Mouse (Mus musculus) midbrain, embryonic 12.5 days (tissue): Measurements from ENCODE around the gene Cplx1. TPM values are rescaled to one million over a fixed set of nuclear protein-coding genes. Genes with fewer than 3 reads are reported as not detected.
"Not testable (repeated sequence)": the region's sequence is repeated elsewhere in the genome, so short reads cannot be mapped to it uniquely, and the experiment has no call there.

Experiments
- ATAC-seq: fragments of 200-750 bp; cut with Nextera tagmentation; 2 replicates; pipeline ENCODE4 v1.8.0; 2017; ENCODE audit warnings: low read depth, moderate TSS enrichment, moderate library complexity; ENCODE audit not compliant: low FRiP score
- H3K27ac ChIP-seq: fragments of 300-500 bp; sonication (generic); replicated peaks from 2 replicates; pipeline ENCODE4 v1.5.1; 2016; ENCODE audit warnings: mild to moderate bottlenecking
- H3K27me3 ChIP-seq: fragments of 300-500 bp; sonication (generic); 2 replicates; pipeline ENCODE4 v1.6.1; 2016; ENCODE audit warnings: mild to moderate bottlenecking
- H3K36me3 ChIP-seq: fragments of 300-500 bp; sonication (generic); 2 replicates; pipeline ENCODE4 v1.6.1; 2016
- H3K4me1 ChIP-seq: fragments of 300-500 bp; sonication (generic); 2 replicates; pipeline ENCODE4 v1.6.1; 2016
- H3K4me2 ChIP-seq: fragments of 300-500 bp; sonication (generic); replicated peaks from 2 replicates; pipeline ENCODE4 v1.6.1; 2016; ENCODE audit warnings: mild to moderate bottlenecking, moderate library complexity
- H3K4me3 ChIP-seq: fragments of 300-500 bp; sonication (generic); 2 replicates; pipeline ENCODE4 v1.5.1; 2016; ENCODE audit warnings: mild to moderate bottlenecking
- H3K9ac ChIP-seq: fragments of 300-500 bp; sonication (generic); replicated peaks from 2 replicates; pipeline ENCODE4 v1.6.1; 2016; ENCODE audit warnings: mild to moderate bottlenecking, moderate library complexity
- H3K9me3 ChIP-seq: fragments of 300-500 bp; sonication (generic); 2 replicates; pipeline ENCODE4 v1.6.1; 2016; ENCODE audit warnings: mild to moderate bottlenecking
- WGBS: fragments of 180-500 bp; shearing (Covaris S2); methylation state at CpG from one replicate; pipeline ENCODE4 v1.1.7; 2016; 5-methylcytosine and 5-hydroxymethylcytosine counted together
- polyA plus RNA-seq: library from polyadenylated mRNA; unstranded; fragments of >200 nt; fragmentation: Nextera tagmentation; extraction: Ambion mirVana; gene quantifications from 2 replicates; pipeline ENCODE4 v1.2.1, GENCODE M21; 2016

Cplx1 gene
- polyA plus RNA-seq, 1 experiment from 2014 or later, result 11.2 TPM

DNA sequence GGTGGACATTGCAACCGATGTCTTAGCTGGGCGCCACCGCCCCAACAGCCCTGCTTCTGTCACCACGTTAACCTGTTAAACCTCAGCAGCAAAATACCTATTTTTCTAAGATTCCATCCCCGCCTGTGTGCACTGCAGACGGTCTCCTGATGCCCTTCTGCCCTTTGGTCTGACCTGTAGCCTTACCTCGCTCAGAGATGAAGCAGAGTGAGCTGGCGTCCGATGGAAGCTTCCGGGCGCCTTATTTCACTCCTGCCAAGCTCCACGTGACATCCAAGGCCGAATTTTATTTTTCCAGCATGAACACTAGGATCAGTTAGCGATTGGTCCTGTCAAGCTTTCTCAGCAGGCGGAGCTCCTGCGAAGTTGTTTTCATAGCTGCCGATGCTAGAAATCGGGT is 47.5 kb downstream of the Cplx1 start:
- H3K27me3 ChIP-seq, result no peaks in the 10 kb centered on the region
- no peaks in the 10 kb centered on the region for H3K4me1 ChIP-seq
- H3K36me3 ChIP-seq, result peaks cover 85% of the 10 kb centered on the region
- ATAC-seq, result no peak
- H3K27ac ChIP-seq, result no peak overlapping the region
- H3K9me3 ChIP-seq, result no peaks in the 10 kb centered on the region
- H3K4me3 ChIP-seq, result no peak overlapping the region
- no peak overlapping the region for H3K9ac ChIP-seq
- H3K4me2 ChIP-seq, result no peak overlapping the region
- 95% methylated on average over 18 of the region's 18 CpGs for WGBS

DNA sequence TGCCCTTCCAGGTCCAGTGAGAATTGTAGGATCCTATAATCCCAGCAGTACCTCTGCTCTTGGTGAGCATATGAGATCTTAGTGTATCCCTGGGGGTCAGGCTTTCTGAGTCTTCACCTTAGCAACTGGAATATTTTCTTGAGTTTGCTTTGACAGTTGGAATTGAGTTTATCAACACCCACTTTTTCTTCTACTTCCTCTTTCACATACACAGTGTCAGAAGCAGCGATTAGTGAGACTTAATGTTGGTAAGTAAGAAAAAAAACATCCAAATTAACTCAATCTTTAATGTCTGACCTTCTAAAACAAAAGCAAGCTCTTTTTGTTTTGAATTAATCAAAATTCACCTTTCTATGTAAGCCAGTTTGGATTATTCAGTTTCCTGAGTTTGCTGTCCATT is 48.3 kb downstream of the Cplx1 start:
- no peak overlapping the region for H3K9ac ChIP-seq
- H3K4me2 ChIP-seq, result no peak overlapping the region
- no peak overlapping the region for H3K4me3 ChIP-seq
- no peak overlapping the region for H3K27ac ChIP-seq
- peaks cover 90% of the 10 kb centered on the region for H3K36me3 ChIP-seq
- H3K27me3 ChIP-seq, result no peaks in the 10 kb centered on the region
- no peak for ATAC-seq
- no peaks in the 10 kb centered on the region for H3K4me1 ChIP-seq
- 94% methylated on average over 1 of the region's 1 CpGs for WGBS
- no peaks in the 10 kb centered on the region for H3K9me3 ChIP-seq

DNA sequence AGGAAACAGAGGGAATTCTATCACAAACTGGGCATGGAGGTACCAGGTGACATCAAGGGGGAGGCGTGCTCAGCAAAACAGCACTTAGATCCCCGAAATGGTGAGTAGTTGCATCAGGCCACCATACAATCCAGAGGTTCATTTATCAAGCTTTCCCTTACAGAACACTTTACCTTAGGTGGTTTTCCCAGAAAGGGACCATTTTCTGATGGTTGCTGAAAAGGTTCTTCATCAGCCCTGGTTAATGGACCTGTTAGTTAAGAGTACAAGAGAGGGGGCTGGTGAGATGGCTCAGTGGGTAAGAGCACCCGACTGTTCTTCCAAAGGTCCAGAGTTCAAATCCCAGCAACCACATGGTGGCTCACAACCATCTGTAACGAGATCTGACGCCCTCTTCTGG is 63.7 kb downstream of the Cplx1 start:
- not testable (repeated sequence) for H3K9me3 ChIP-seq, H3K27me3 ChIP-seq, H3K27ac ChIP-seq, H3K4me3 ChIP-seq, ATAC-seq, H3K4me2 ChIP-seq, H3K4me1 ChIP-seq, H3K9ac ChIP-seq
- WGBS, result 93% methylated on average over 5 of the region's 5 CpGs
- H3K36me3 ChIP-seq, result peaks cover 58% of the 10 kb centered on the region

DNA sequence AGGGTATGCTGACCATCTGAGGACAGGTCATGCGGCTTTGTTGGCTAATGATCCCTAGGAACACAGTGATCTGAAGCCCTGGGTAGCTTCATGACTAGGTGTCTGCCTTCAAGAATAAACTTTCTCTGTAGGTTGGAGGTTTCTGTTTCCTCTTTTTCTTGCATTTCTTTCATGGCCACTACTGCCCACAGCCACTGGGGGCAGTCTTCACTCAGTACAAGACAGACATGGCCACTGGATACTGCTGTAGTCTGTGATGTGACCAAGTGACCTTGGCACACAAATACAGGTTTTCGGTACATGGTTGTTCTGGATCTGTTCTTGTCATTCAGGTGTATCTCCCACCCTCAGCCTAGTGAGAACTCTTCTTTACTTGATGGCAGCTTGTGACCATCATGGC is 64.6 kb downstream of the Cplx1 start:
- 0 out of 2 replicates have a peak, but pooled peaks have one; percentile 9 for ATAC-seq
- Histone ChIP-seq H3K4me3 (no peak overlapping the region), H3K27ac (no peak overlapping the region), H3K9me3 (no peaks in the 10 kb centered on the region), H3K4me2 (no peak overlapping the region), H3K27me3 (no peaks in the 10 kb centered on the region), H3K9ac (no peak overlapping the region), H3K4me1 (no peaks in the 10 kb centered on the region), H3K36me3 (peaks cover 49% of the 10 kb centered on the region)
- 92% methylated on average over 2 of the region's 2 CpGs for WGBS

DNA sequence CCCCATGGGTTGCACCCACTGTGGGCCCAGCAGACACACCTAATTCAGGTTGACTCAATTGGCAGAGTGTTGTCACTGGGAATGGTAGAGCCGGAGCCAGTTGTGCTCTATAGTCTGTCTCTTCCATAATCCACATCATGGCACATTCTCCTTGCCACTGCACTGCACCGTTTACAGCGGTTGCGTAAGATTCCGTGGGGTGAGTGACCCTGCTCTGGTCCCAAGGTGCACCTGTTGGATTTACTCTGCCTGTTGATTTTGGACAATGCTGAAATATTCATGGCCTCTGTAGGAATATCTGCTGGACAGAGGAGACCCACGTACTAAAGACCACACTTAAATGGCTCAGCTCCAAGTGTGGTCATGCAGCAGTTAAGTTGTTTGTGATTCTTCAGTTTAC is 66.8 kb downstream of the Cplx1 start:
- H3K9ac ChIP-seq, result no peak overlapping the region
- H3K27me3 ChIP-seq, result no peaks in the 10 kb centered on the region
- H3K9me3 ChIP-seq, result no peaks in the 10 kb centered on the region
- H3K4me1 ChIP-seq, result no peaks in the 10 kb centered on the region
- H3K4me2 ChIP-seq, result no peak overlapping the region
- no peak for ATAC-seq
- peaks cover 45% of the 10 kb centered on the region for H3K36me3 ChIP-seq
- no peak overlapping the region for H3K4me3 ChIP-seq
- no peak overlapping the region for H3K27ac ChIP-seq
- WGBS, result 91% methylated on average over 6 of the region's 6 CpGs

DNA sequence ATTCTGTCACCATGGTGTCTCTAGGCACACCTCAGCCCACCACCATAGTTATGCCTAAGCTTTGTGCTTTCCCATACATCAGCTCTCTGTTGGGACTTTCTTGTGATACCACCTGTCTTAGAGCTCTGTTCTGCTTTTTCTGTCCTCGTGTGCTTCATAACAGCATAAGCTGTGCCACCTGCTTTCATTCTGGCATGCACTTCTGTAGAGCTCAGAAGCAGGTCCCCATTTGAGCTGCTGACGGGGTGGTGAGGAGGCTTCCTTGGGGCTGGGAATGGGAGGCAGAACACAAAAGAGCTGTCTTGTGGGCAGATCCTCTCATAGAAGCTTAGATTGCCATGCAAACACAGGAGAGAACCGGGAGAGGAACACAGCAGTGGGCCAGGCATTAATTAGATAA is 73.8 kb downstream of the Cplx1 start:
- Histone ChIP-seq H3K4me2 (no peak overlapping the region), H3K27ac (no peak overlapping the region), H3K4me3 (no peak overlapping the region), H3K27me3 (no peaks in the 10 kb centered on the region), H3K36me3 (peaks cover 83% of the 10 kb centered on the region), H3K4me1 (no peaks in the 10 kb centered on the region), H3K9ac (no peak overlapping the region), H3K9me3 (no peaks in the 10 kb centered on the region)
- 90% methylated on average over 3 of the region's 3 CpGs for WGBS
- ATAC-seq, result no peak

DNA sequence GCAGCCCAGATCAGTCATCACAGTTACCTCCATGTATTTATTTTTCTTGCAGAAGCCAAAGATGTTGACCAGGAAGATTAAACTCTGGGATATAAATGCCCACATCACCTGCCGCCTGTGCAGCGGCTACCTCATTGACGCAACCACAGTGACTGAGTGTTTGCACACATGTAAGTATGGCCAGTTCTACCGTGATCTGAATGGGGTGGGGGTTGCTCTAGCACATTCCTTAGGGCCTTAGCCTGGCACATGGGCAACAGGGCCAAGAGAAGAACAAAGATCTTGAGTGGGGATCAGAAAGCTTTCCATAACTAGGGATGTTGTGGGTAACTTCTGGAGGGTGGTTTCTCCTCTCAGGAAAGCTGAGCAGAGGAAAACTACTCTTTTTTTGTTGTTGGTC is 76.1 kb downstream of the Cplx1 start:
- Histone ChIP-seq H3K4me2 (no peak overlapping the region), H3K9me3 (no peaks in the 10 kb centered on the region), H3K9ac (no peak overlapping the region), H3K36me3 (peaks cover 75% of the 10 kb centered on the region), H3K4me1 (no peaks in the 10 kb centered on the region), H3K4me3 (no peak overlapping the region), H3K27me3 (no peaks in the 10 kb centered on the region), H3K27ac (no peak overlapping the region)
- ATAC-seq, result no peak
- WGBS, result 92% methylated on average over 4 of the region's 4 CpGs

DNA sequence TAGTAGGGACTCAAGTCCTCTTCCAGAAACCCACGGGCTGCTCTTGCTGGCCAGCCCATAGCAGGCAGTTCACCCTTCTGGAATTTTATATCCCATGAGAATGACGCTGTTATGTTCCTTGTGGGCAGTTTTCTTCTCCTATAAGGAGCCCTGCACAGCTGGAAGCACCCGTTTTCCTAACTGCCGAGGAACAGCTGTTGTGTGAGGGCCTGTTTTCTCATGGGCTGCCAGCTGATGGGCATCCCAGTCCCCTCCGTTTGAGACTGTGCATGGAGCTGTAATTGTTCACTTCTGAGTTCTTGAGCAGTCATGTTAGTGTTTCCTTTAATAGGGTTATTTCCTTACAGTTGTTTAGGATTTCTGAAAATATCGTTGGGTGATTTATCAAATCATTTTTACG is 80.2 kb downstream of the Cplx1 start:
- 85% methylated on average over 7 of the region's 7 CpGs for WGBS
- H3K36me3 ChIP-seq, result peaks cover 33% of the 10 kb centered on the region
- H3K4me3 ChIP-seq, result no peak overlapping the region
- H3K4me1 ChIP-seq, result peaks cover 3% of the 10 kb centered on the region; the same call in 1 of the 2 replicates
- H3K9me3 ChIP-seq, result no peaks in the 10 kb centered on the region
- H3K27ac ChIP-seq, result no peak overlapping the region
- H3K4me2 ChIP-seq, result no peak overlapping the region
- ATAC-seq, result no peak
- H3K27me3 ChIP-seq, result no peaks in the 10 kb centered on the region
- no peak overlapping the region for H3K9ac ChIP-seq

Other genes with a start within 250 kb of the Cplx1 start
- 8.0 and 8.2 TPM in 2 replicates for gene Pigg, start 237.4 kb downstream of the Cplx1 start, polyA plus RNA-seq
- 0.13 and 0.20 TPM in 2 replicates for gene Gm42517, start 182.1 kb downstream of the Cplx1 start, polyA plus RNA-seq
- 0.24 and 0.25 TPM in 2 replicates for gene Pde6b, start 161.6 kb downstream of the Cplx1 start, polyA plus RNA-seq
- gene Atp5k, start 115.6 kb downstream of the Cplx1 start, polyA plus RNA-seq, result 408 and 419 TPM in 2 replicates
- 0.12 and 0.20 TPM in 2 replicates for gene Mfsd7a, start 101.1 kb downstream of the Cplx1 start, polyA plus RNA-seq
- gene Pcgf3, start 88.8 kb downstream of the Cplx1 start, polyA plus RNA-seq, result 35.3 and 40.3 TPM in 2 replicates
- gene Gak, start 79.7 kb upstream of the Cplx1 start, polyA plus RNA-seq, result 60.5 and 61.5 TPM in 2 replicates
- 18.7 and 21.5 TPM in 2 replicates for gene Tmem175, start 79.7 kb upstream of the Cplx1 start, polyA plus RNA-seq
- gene Idua, start 110.3 kb upstream of the Cplx1 start, polyA plus RNA-seq, result 12.3 and 12.8 TPM in 2 replicates
- 21.2 and 21.7 TPM in 2 replicates for gene Dgkq, start 119.6 kb upstream of the Cplx1 start, polyA plus RNA-seq
- 1.7 and 1.9 TPM in 2 replicates for gene Slc26a1, start 125.5 kb upstream of the Cplx1 start, polyA plus RNA-seq
- 16.9 and 19.6 TPM in 2 replicates for gene Fgfrl1, start 142.4 kb upstream of the Cplx1 start, polyA plus RNA-seq
- gene Rnf212, start 225.0 kb upstream of the Cplx1 start, polyA plus RNA-seq, result 0.37 TPM in 1 of 2 replicates, not detected in the other
- gene Tmed11, start 245.3 kb upstream of the Cplx1 start, polyA plus RNA-seq, result not detected in 2 replicates